Mouse (Mus musculus): ENCODE data around the gene Cldn13.
"Not testable (repeated sequence)": the region's sequence is repeated elsewhere in the genome, so short reads cannot be mapped to it uniquely, and the experiment has no call there.

GRCm38 (mm10) chr5:134933686-134934085, 18.4 kb upstream of the Cldn13 start:
- TF ChIP-seq CTCF (conservative IDR thresholded peaks at IDR 0.05; ENCODE audit: low read length); NANOG (IDR thresholded peaks at IDR 0.05; ENCODE audit: borderline replicate concordance, low read length); POU5F1 (IDR thresholded peaks at IDR 0.05; ENCODE audit: borderline replicate concordance, low read length): not testable (repeated sequence)
